Mouse (Mus musculus) left cerebral cortex, adult 2 months (tissue): ENCODE results near the gene Gm45623. TPM values are rescaled to one million over a fixed set of nuclear protein-coding genes. Genes with fewer than 3 reads are reported as not detected.

Source experiments
- DNase-seq, 2 experiments: peaks; one replicate each; pipeline ENCODE4 v3.0.0; 2021 to 2022; ENCODE audit warnings: low spot score in 2 of 2, mixed read lengths in 1 of 2; ENCODE audit errors: extremely low spot score in 1 of 2
- H3K27ac ChIP-seq: fragments of 200-600 bp; 2 replicates; pipeline ENCODE4 v1.8.1; 2022
- H3K4me3 ChIP-seq: fragments of 200-600 bp; 2 replicates; pipeline ENCODE4 v1.8.1; 2022
- CTCF ChIP-seq: fragments of 200-600 bp; IDR thresholded peaks from 2 replicates; pipeline ENCODE4 v1.8.1; 2022; ENCODE audit warnings: antibody characterized with exemption, mild to moderate bottlenecking, moderate library complexity
- intact Hi-C: fragments of 180-260 bp; cut with DNase I; formaldehyde crosslinking; loops from one replicate; pipeline ENCODE4 v1.15.1; 2025
- total RNA-seq, 2 experiments: library from RNA; stranded (reverse); gene quantifications; 2 replicates each; pipeline ENCODE4 v1.2.3; 2021

Gene Gm45623
- total RNA-seq, 2 experiments from 2014 or later, result 8.1 to 10.0 TPM

GRCm38 (mm10) chr13:56772592-56772991 is 19.0 kb upstream of the Gm45623 start:
- Histone ChIP-seq H3K27ac (no peak overlapping the region), H3K4me3 (no peak overlapping the region)
- no peak for DNase-seq
- intact Hi-C loops, result no loop called here
- TF ChIP-seq CTCF, result no peak; the same call in none of the 2 replicates

- peak; percentile 28 for TF ChIP-seq CTCF
- DNase-seq, result no peak
- intact Hi-C loops, result no loop called here
- Histone ChIP-seq H3K27ac (peak overlapping the region; percentile 26; the same call in 1 of the 2 replicates), H3K4me3 (no peak overlapping the region)
Measured at GRCm38 (mm10) chr13:56770786-56771185, 17.2 kb upstream of the Gm45623 start.

- no peak for TF ChIP-seq CTCF
- DNase-seq, result no peak
- Histone ChIP-seq H3K4me3 (no peak overlapping the region), H3K27ac (no peak overlapping the region)
- intact Hi-C loops, result no loop called here
Measured at GRCm38 (mm10) chr13:56770136-56770578, 16.5 kb upstream of the Gm45623 start.

GRCm38 (mm10) chr13:56769431-56769830 is 15.8 kb upstream of the Gm45623 start:
- intact Hi-C loops, result no loop called here
- no peak for TF ChIP-seq CTCF
- H3K4me3 ChIP-seq, result no peak overlapping the region
- H3K27ac ChIP-seq, result no peak overlapping the region
- no peak for DNase-seq

- no peak for DNase-seq
- no peak for TF ChIP-seq CTCF
- no peak overlapping the region for H3K4me3 ChIP-seq
Measured at GRCm38 (mm10) chr13:56766211-56766610, 12.6 kb upstream of the Gm45623 start.

GRCm38 (mm10) chr13:56765284-56766032 is 11.8 kb upstream of the Gm45623 start:
- no peak overlapping the region for H3K4me3 ChIP-seq
- H3K27ac ChIP-seq, result no peak overlapping the region
- intact Hi-C loops, result no loop called here
- no peak for TF ChIP-seq CTCF
- no peak for DNase-seq

More at GRCm38 (mm10) chr13:56766211-56766610, 12.6 kb upstream of the Gm45623 start:
- H3K27ac ChIP-seq, result no peak overlapping the region
- intact Hi-C loops, result no loop called here

GRCm38 (mm10) chr13:56762446-56763229 is 9.0 kb upstream of the Gm45623 start:
- Histone ChIP-seq H3K4me3 (no peak overlapping the region), H3K27ac (no peak overlapping the region)
- intact Hi-C loops, result no loop called here
- DNase-seq, result no peak
- TF ChIP-seq CTCF, result no peak

- intact Hi-C loops, result loop anchor here (5.0 kb wide), 1 partner anchor 281 kb away; no protein-coding TSS in a partner anchor
- Histone ChIP-seq H3K27ac (no peak overlapping the region), H3K4me3 (no peak overlapping the region)
- DNase-seq, result peak; percentile 73
- TF ChIP-seq CTCF, result peak; percentile 85
Measured at GRCm38 (mm10) chr13:56758492-56758891, 4.9 kb upstream of the Gm45623 start.

GRCm38 (mm10) chr13:56757201-56757600 is 3.6 kb upstream of the Gm45623 start:
- TF ChIP-seq CTCF, result no peak
- intact Hi-C loops, result loop anchor here (5.0 kb wide), 1 partner anchor 280 kb away; no protein-coding TSS in a partner anchor
- Histone ChIP-seq H3K27ac (no peak overlapping the region), H3K4me3 (no peak overlapping the region)
- no peak for DNase-seq

GRCm38 (mm10) chr13:56755871-56756270 is 2.2 kb upstream of the Gm45623 start:
- DNase-seq, result no peak
- no peak overlapping the region for H3K4me3 ChIP-seq
- intact Hi-C loops, result loop anchor here (5.0 kb wide), 1 partner anchor 279 kb away; no protein-coding TSS in a partner anchor
- peak; percentile 37 for TF ChIP-seq CTCF
- no peak overlapping the region for H3K27ac ChIP-seq

- DNase-seq, result no peak
- Histone ChIP-seq H3K27ac (no peak overlapping the region; the same call in 1 of the 2 replicates), H3K4me3 (peak overlapping the region; percentile 34)
- no peak for TF ChIP-seq CTCF
- intact Hi-C loops, result no loop called here
Measured at GRCm38 (mm10) chr13:56752474-56753191, 994 bp downstream of the Gm45623 start.

GRCm38 (mm10) chr13:56751774-56752173 is 1.9 kb downstream of the Gm45623 start:
- TF ChIP-seq CTCF, result no peak

More at GRCm38 (mm10) chr13:56751774-56752173, 1.9 kb downstream of the Gm45623 start:
- Histone ChIP-seq H3K27ac (no peak overlapping the region), H3K4me3 (no peak overlapping the region)
- intact Hi-C loops, result no loop called here
- DNase-seq, result no peak
